ENCODE assay signal across 9 mouse cellular contexts in the genomic region with DNA sequence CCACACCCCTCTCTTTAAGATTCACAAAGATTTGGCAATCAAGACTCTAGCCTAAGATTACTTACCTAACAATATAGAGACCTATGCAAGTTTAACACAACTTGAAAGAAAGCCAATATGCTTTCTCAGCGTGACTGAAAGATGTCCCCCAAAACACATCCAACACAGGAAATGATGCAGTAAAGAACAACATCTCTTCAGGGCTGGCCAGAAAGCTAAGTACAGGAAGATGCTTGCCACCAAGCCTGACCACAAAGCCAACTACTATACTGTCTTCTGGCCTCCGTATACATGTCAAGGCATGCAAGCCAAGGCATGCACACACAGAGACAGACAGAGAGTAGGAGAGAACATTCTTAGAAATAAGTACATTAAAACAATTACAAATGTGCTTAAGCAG. TPM values are rescaled to one million over a fixed set of nuclear protein-coding genes. Genes with fewer than 3 reads are reported as not detected.
DNase-seq lines count a peak whose midpoint lies in the region; ATAC-seq lines count a peak whose summit lies in the region.
"Had no signal": no experiment of that assay in that cellular context is flagged by ENCODE, and none has a peak within 500 bp of the region (broad histone marks: within the 10 kb centered on the region; RNA-seq: fewer than 3 reads in every experiment).

No protein-coding gene starts in this region.

- H3K9me3 ChIP-seq in heart, embryonic 12.5 days (replicated peaks), result no peaks in the 10 kb centered on the region
- H3K9me3 ChIP-seq in forebrain, embryonic 16.5 days (ENCODE audit: control insufficient read depth, low read length), result no peaks in the 10 kb centered on the region

- intact Hi-C loops in heart, postnatal 25 days (cut with DNase I), result no loop called here

- peak overlapping the region; percentile 77 for H3K4me2 ChIP-seq in heart, embryonic 12.5 days
- H3K4me2 ChIP-seq in forebrain, embryonic 16.5 days (ENCODE audit: low read length), result peak overlapping the region; percentile 93

- WGBS in heart, embryonic 12.5 days, result 58% methylated on average over 2 of the region's 2 CpGs
- 86% methylated on average over 2 of the region's 2 CpGs for WGBS in forebrain, embryonic 16.5 days

- no peaks in the 10 kb centered on the region for H3K27me3 ChIP-seq in heart, embryonic 12.5 days (replicated peaks)
- H3K27me3 ChIP-seq in forebrain, embryonic 16.5 days (replicated peaks; ENCODE audit: control insufficient read depth, insufficient read depth, low read length), result no peaks in the 10 kb centered on the region
- H3K27me3 ChIP-seq: Patski had no signal

- DNase-seq in heart, postnatal 25 days (ENCODE audit: low spot score), result no peak
- no peak for DNase-seq in adrenal gland, postnatal 10 days
- DNase-seq in Muller cell, postnatal 12 days (ENCODE audit: inconsistent ontology term), result no peak
- DNase-seq in lung, postnatal 10 days, result no peak

- H3K4me3 ChIP-seq in heart, embryonic 12.5 days, result peak overlapping the region; percentile 99
- no peak overlapping the region; the same call in 1 of the 2 replicates for H3K4me3 ChIP-seq in forebrain, embryonic 16.5 days (replicated peaks; ENCODE audit: low read length)

- no peak overlapping the region for H3K27ac ChIP-seq in heart, embryonic 12.5 days (ENCODE audit: poor library complexity, severe bottlenecking)
- no peak overlapping the region for H3K27ac ChIP-seq in forebrain, embryonic 16.5 days (ENCODE audit: low read length)

- ATAC-seq in heart, embryonic 12.5 days (ENCODE audit: insufficient number of reproducible peaks, low FRiP score), result no peak
- ATAC-seq in CD4-positive, CD25-positive, alpha-beta regulatory T cell, adult 4 months, result peak; percentile 33
- no peak for ATAC-seq in forebrain, embryonic 16.5 days
- ATAC-seq in megakaryocyte progenitor cell, adult 5-6 weeks (replicated peaks; ENCODE audit: poor library complexity), result 0 out of 2 replicates have a peak, but pooled peaks have one; percentile 10
- ATAC-seq: Patski had no signal

- no peaks in the 10 kb centered on the region; the same call in 1 of the 2 replicates for H3K36me3 ChIP-seq in heart, embryonic 12.5 days
- H3K36me3 ChIP-seq in forebrain, embryonic 16.5 days (ENCODE audit: control insufficient read depth, insufficient read depth), result no peaks in the 10 kb centered on the region

- H3K4me1 ChIP-seq in heart, embryonic 12.5 days (replicated peaks), result peaks cover 42% of the 10 kb centered on the region
- peaks cover 21% of the 10 kb centered on the region for H3K4me1 ChIP-seq in forebrain, embryonic 16.5 days (replicated peaks; ENCODE audit: control insufficient read depth, insufficient read depth, low read length)

- peak overlapping the region; percentile 98 for H3K9ac ChIP-seq in heart, embryonic 12.5 days
- H3K9ac ChIP-seq in forebrain, embryonic 16.5 days (replicated peaks; ENCODE audit: low read depth, low read length), result peak overlapping the region; percentile 32; the same call in 1 of the 2 replicates

RNA-seq across cellular contexts. Expression of gene Pdcd6ip, which starts 2.0 kb away (rescaled TPM):
- 80.8 and 81.7 TPM in 2 replicates for polyA plus RNA-seq in heart, embryonic 12.5 days (2016; fragmentation: Nextera tagmentation; extraction: Ambion mirVana)
- 10 to 100 TPM; 61.5 to 66.9 TPM for total RNA-seq in heart, postnatal 25 days (2021)
- polyA plus RNA-seq in CD4-positive, CD25-positive, alpha-beta regulatory T cell, adult 4 months (2017; shearing (Covaris generic)), result 10 to 100 TPM; 36.9 to 40.3 TPM
- polyA plus RNA-seq in forebrain, embryonic 16.5 days (2015; fragmentation: Nextera tagmentation; extraction: Ambion mirVana), result 44.6 and 48.1 TPM in 2 replicates
- total RNA-seq in megakaryocyte progenitor cell, adult 5-6 weeks (2015), result 114 and 122 TPM in 2 replicates
- total RNA-seq in megakaryocyte progenitor cell, adult 5-6 weeks (2017), result 42.8 and 54.2 TPM in 2 replicates
- total RNA-seq in adrenal gland, postnatal 10 days (2021), result 100 to 1,000 TPM; 107 to 110 TPM

RNA-seq across cellular contexts. Expression of gene Clasp2, which starts 35.2 kb away (rescaled TPM):
- 34.2 and 38.1 TPM in 2 replicates for polyA plus RNA-seq in heart, embryonic 12.5 days (2016; fragmentation: Nextera tagmentation; extraction: Ambion mirVana)
- total RNA-seq in heart, postnatal 25 days (2021), result 10 to 100 TPM; 48.0 to 57.5 TPM
- 10 to 100 TPM in 1 of 2 experiments, 1 to 10 TPM in 1; 6.8 to 10.5 TPM for polyA plus RNA-seq in CD4-positive, CD25-positive, alpha-beta regulatory T cell, adult 4 months (2017; shearing (Covaris generic))
- 138 and 143 TPM in 2 replicates for polyA plus RNA-seq in forebrain, embryonic 16.5 days (2015; fragmentation: Nextera tagmentation; extraction: Ambion mirVana)
- total RNA-seq in megakaryocyte progenitor cell, adult 5-6 weeks (2015), result 47.0 and 47.4 TPM in 2 replicates
- total RNA-seq in megakaryocyte progenitor cell, adult 5-6 weeks (2017), result 37.5 and 38.1 TPM in 2 replicates
- 10 to 100 TPM; 76.5 to 86.0 TPM for total RNA-seq in adrenal gland, postnatal 10 days (2021)

Comparison
In these comparisons a context has a peak if more than half of its experiments do, and no peak if none do; other contexts are left out.
1. ATAC-seq: peak in CD4-positive, CD25-positive, alpha-beta regulatory T cell, adult 4 months (single experiment) and megakaryocyte progenitor cell, adult 5-6 weeks (single experiment); none in heart, embryonic 12.5 days (single experiment) and forebrain, embryonic 16.5 days (single experiment).